Mouse (Mus musculus) 416B (cell line): ENCODE data around the gene Cd160.

Experiments used
- DNase-seq: peaks from one replicate; pipeline ENCODE4 v3.0.0; 2011; ENCODE audit warnings: low read depth

Cd160 gene

DNA sequence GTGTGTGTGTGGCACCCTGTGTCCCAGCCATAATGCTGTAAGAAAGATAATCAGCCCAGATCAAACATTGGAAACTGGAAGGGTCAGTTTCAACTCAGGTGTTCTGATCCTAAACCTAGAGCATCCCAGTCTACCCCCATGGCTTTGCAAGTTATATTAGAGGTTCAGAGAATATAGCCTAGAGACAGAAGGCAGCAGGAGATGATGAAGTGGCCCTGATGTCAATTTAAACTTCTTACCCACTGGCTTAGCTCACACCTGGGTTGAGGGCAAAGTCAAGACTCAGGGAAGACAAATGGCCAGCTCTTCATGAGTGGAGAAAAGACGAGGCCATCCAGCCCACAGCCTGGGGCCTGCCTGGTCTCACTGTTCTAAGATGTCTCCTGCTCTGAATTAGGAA is at the start of gene Cd160, which contains the start of gene Pdzk1:
Cd160 (minus strand) TSS at position 368 of the 400 bp plus-strand sequence.
Pdzk1 (plus strand) TSS at position 301 of the 400 bp plus-strand sequence.
- DNase-seq = no peak

DNA sequence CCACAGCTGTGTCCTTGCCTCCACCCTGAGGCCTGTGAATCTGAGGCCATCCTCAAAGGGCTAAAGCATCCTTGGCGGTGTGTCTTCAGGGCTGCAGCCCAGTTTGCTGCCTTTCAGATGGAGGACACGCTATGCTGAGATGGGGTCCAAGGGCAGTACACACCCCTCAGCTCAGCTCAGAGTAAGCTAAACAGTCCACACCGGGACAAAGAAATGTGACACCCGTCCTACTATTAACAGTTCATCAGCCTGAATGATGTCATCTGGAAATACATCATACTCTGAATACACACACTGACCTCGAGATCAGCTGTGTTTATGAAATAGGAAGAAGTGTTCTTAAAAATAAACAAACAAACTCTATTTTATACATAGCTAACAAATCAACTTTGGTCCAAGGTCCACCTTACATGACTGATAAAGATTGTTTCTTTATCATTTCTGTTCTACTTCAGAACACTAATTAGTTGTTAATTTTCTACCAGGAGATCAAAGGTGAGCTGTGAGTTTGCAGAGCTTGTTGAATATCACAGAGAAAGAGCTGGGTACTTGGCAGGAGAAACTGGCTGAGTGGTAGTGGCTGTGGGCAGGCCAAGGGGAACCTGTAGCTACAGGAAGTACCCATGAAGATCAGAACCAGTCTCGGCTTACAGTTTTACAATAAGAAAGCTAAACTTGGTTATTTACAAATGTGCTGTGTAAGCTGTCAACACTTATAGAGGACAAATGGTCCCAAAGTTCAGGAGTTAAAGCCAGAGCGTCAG is 45.8 kb upstream of the Cd160 start:
- DNase-seq = no peak

DNA sequence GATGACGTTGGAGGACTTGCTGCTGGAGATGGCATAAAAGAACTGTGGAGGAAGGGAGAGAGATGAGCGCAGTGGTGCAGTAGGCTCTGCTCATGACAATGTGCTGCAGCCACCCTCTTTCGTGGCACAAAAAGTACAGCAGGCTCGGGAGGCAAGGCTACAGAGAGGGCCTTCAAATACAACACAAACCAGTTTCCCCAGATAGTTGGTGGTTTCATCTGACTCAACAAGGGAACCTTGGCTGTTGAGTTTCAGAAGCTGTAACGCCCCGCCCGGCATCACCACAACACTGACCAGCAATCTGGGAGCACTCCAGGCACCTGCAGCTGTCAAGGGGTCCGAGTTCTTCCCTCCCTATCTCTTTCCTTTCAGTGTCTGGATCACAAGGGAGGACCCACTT is 43.4 kb upstream of the Cd160 start:
- DNase-seq = no peak

DNA sequence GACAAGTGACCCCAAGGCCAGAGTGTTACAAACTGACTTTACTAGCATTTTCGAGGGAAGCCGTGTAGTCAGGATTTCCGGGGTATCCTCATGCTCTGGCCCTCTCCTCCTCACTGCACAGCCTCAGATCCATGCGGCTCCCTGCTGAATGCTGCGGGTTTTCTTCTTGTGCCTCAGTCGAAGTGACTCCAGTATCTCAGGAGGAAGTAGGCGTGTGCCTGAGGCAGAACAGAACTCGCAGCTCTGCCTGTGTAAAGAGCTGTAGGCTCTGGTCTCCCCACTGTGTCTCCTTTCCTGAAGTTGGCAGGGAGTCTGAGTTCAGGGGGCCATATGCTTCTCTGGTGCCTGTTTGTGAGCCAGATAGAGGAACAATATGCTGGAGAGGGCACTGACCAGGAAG is 41.9 kb upstream of the Cd160 start:
- no peak for DNase-seq

DNA sequence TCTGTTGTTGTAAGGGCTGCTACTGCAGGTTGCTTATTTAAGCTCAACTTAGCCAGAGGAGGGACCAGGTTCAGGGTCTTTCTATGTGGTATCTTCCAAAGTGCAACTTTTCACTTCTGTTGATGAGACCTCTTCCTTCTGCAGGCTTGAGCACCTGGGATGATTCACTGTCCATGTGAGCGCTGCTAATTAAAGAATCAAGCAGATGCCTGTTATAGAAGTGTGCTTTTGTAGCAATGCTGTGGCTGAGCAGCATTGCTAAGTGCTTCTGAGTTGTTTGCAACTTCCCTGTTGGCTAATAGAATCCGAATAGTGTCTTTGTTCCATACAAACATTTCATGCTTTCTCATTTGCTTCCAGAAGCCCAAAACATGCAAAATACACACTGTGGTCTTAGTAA is 41.1 kb upstream of the Cd160 start:
- no peak for DNase-seq

GRCm38 (mm10) chr3:96869091-96869490 is 39.9 kb upstream of the Cd160 start:
- DNase-seq = no peak

DNA sequence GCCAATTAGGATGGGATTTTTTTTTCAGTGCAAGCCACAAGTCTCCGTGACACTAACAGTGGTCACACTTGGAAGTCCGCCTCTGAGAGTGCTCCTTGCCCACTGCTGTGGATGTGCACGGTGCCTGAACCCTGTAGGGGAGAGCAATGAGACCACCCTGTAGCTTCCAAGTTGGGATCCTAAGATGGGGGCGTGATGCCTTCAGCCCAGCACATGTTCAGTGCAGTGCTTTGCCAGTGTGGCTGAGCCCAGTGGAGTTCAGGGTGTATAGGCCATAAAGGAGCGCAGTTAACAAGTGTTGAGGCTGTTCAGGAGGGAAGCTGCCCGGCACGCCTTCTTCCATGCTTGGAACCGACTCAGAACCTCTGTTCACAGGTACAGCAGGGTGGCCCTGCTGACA is 39.4 kb upstream of the Cd160 start:
- DNase-seq = no peak

GRCm38 (mm10) chr3:96867863-96868262 is 38.7 kb upstream of the Cd160 start:
- no peak for DNase-seq

DNA sequence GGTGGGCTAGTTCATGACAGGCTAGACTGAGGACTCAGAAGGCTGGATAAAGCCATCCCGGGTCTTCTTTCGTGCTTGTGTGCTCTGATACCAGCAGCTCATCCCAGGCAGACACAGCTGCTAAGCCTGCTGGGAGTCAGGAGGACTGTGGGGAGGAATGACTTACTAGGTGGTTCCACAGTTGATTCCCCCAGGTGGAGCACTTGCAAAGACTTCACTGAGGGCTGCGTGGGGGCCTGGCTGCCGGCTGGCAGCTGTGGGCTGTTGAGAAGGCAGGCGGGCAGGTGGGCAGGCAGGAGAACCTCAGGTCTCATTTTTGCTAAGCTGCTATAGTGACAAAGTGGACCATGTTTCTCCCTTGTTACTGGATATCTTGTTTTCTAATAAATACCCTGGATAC is 31.3 kb upstream of the Cd160 start:
- no peak for DNase-seq

GRCm38 (mm10) chr3:96855833-96856232 is 26.7 kb upstream of the Cd160 start:
- no peak for DNase-seq

DNA sequence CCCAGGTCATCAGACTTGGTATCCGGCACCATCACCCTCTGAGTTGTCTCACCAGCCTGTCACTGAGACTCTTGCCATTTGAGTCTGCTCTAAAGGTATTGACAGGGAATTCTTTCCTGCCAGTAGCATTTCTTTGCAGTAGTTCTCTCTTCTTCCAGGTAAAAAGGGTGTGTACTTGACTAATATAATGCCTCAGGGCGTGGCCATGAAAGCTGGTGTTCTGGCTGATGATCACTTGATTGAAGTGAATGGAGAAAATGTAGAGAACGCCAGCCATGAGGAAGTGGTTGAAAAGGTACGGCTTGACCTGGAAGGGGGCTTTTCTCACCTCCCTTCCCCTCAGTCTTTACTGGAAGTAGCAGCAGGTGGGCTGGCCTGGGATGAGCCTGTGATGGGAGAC is 25.2 kb upstream of the Cd160 start:
- no peak for DNase-seq

GRCm38 (mm10) chr3:96852561-96852960 is 23.4 kb upstream of the Cd160 start:
- DNase-seq = no peak

DNA sequence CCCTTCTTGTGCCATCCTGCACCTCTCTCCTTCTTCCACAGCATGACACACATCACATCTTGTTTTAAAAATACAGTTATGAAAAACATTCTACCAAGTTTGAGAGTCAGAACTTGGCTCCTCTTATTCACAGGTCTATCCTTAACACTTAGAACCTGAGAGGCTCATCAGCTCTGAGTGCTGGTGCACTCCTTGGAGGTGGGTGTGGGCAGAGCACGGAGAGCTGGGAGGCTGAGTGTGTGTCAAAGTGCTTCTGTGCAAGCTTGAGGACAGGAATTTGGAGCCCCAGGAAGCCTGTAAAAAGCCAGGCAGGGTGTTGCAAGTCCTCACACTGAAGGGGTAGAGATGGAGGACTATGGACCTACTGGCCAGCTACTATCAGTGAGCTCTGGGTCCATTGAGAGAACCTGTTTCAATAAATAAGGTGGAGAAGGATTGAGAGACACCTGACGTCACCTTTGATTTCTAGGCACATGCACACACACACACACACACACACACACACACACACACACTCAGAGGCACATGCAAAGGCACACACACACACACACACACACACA is 20.1 kb upstream of the Cd160 start:
- no peak for DNase-seq

- DNase-seq = no peak
Observed at GRCm38 (mm10) chr3:96848470-96848869, 19.3 kb upstream of the Cd160 start.

DNA sequence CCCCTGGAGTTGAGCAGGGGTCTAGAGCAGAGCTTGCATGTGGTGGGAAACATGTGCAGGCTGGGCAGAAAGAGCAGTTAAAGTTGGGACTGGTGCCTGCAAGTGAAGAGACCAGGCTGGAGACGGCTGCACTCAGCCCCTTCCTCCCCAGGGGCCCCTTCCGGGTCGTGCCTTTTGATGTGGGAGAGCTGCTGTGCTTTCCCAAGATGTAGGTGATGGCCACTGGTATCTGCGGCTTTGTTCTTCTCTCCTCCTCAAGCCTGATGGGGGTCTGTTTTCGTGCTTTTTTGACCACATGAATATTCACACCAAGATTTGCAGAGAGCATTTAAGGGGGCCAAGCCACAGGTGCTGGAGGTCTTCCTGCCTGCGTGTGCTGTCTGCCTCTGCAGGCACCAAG is 18.5 kb upstream of the Cd160 start:
- DNase-seq = no peak

DNA sequence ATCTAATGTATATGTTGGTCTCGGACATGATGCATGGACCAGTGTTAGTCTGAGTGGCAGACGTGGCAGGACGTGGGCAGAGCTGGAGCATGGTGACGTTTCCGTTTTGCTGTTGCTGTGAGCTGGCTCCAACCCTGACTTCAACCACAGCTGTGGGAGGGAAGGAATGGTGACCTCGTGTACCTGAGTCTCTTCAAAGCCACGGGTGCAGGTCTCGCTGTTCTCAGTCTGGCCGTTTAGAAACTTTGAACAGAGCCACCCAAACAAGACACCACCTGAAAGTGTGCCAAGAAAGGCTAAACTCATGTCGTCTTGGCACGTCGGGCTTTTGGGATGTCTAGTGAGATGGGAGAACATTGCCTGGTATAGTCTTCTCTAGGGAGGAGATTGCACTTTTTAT is 17.8 kb upstream of the Cd160 start:
- peak; percentile 5 for DNase-seq

DNA sequence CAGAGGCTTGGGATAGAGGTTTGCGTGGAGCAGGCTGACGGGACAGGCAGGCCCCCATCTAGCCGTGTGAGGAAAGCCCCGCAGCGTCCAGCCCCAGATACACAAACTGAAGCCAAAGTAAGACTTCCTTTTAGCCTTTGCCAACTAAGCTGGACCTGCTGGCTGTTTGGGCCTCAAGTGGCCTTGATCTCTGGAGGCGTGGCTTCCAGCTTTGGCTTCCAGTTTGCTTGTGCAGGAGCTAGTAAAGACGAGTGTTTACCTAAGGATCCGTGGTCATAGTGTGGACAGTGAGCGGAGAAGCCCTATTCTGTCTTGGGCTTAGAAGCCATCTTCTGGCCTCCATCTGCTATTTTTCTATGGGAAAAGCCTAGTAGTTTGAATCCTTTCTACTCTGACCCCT is 16.7 kb upstream of the Cd160 start:
- DNase-seq = peak; percentile 8

DNA sequence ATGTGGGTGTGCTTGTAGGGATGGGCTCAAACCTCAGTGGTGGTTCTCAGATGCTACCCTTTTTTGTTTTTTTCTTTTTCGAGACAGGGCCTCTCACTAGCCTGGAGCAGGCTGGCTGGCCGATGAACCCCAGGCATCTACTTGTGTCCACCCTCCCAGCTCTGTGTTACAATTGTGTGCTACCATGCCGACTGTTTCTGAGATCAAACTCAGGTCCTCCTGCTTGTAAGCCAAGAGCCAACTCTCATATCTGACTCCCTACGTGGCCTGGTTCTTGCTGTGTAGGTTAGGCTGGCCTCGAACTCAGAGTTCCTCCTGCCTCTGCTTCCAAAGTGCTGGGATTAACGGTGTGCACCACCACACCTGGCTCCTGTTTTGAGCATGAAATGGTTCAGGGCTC is 16.0 kb upstream of the Cd160 start:
- no peak for DNase-seq

- peak; percentile 16 for DNase-seq
Observed at GRCm38 (mm10) chr3:96838996-96839645, 10.0 kb upstream of the Cd160 start.

- DNase-seq = no peak
Observed at GRCm38 (mm10) chr3:96836414-96836813, 7.3 kb upstream of the Cd160 start.

- no peak for DNase-seq
Observed at GRCm38 (mm10) chr3:96834587-96835348, 5.6 kb upstream of the Cd160 start.

- DNase-seq = no peak
Observed at GRCm38 (mm10) chr3:96832930-96833329, 3.8 kb upstream of the Cd160 start.

DNA sequence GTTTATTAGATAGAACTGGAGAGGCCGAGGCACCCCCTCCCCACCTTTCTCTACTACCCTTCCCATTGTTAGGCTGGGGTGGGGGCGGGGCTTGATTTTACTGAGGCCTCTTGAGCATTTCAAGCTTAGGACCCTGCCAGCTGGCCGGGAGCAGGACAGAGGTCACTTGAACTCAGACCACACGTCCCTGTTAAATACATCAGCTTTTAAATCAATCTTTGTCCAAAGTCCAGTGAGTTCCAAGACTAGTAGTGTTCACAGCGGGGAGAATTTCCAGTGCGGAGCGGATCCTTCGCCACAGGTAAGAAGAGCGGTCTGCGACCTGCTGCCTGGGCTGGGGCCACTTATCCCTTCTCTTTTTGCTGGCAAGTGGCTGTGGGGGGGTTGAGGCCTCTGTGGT is 705 bp upstream of the Cd160 start:
- no peak for DNase-seq
